Mouse (Mus musculus): ENCODE results near the gene Shc1. TPM values are rescaled to one million over a fixed set of nuclear protein-coding genes. Genes with fewer than 3 reads are reported as not detected.

The Shc1 gene
- polyA plus RNA-seq (2012; rRNA removed): 17.5 and 18.0 TPM in 2 replicates

- Histone ChIP-seq H3K4me3 (ENCODE audit: insufficient read depth, low read length) (peak within 1 kb of the TSS; percentile 73), H3K27ac (ENCODE audit: insufficient read depth, low read length) (peak within 1 kb of the TSS; percentile 53), H3K4me1 (ENCODE audit: control insufficient read depth, insufficient read depth, low read length) (peaks cover 3% of the 10 kb centered on the region; the same call in 1 of the 2 replicates)
- TF ChIP-seq CTCF (IDR thresholded peaks at IDR 0.05; ENCODE audit: extremely low read depth, insufficient read depth, low read length): no peak
- TF ChIP-seq POLR2A (IDR thresholded peaks at IDR 0.05; ENCODE audit: extremely low read depth, insufficient read depth, low read length): no peak
Observed at GRCm38 (mm10) chr3:89418170-89418860, at the start of gene Shc1, which contains the start of gene Cks1b. Gene Shc1 (plus strand): TSS chr3:89418443. Gene Cks1b (minus strand): TSS chr3:89418383.

- TF ChIP-seq POLR2A (IDR thresholded peaks at IDR 0.05; ENCODE audit: extremely low read depth, insufficient read depth, low read length) (no peak), CTCF (IDR thresholded peaks at IDR 0.05; ENCODE audit: extremely low read depth, insufficient read depth, low read length) (no peak)
- H3K4me3 ChIP-seq (ENCODE audit: insufficient read depth, low read length): no peak overlapping the region
Observed at GRCm38 (mm10) chr3:89373581-89374231, 44.5 kb upstream of the Shc1 start.

GRCm38 (mm10) chr3:89377831-89378230 lies 40.4 kb upstream of the Shc1 start:
- peak overlapping the region; percentile 47; the same call in 1 of the 2 replicates for H3K4me3 ChIP-seq (ENCODE audit: insufficient read depth, low read length)
- TF ChIP-seq CTCF (IDR thresholded peaks at IDR 0.05; ENCODE audit: extremely low read depth, insufficient read depth, low read length) (no peak), POLR2A (IDR thresholded peaks at IDR 0.05; ENCODE audit: extremely low read depth, insufficient read depth, low read length) (no peak)
- H3K27ac ChIP-seq (ENCODE audit: insufficient read depth, low read length): no peak overlapping the region
- H3K4me1 ChIP-seq (ENCODE audit: control insufficient read depth, insufficient read depth, low read length): peaks cover 2% of the 10 kb centered on the region; the same call in 1 of the 2 replicates

More at GRCm38 (mm10) chr3:89373581-89374231, 44.5 kb upstream of the Shc1 start:
- H3K4me1 ChIP-seq (ENCODE audit: control insufficient read depth, insufficient read depth, low read length): peaks cover 2% of the 10 kb centered on the region; the same call in 1 of the 2 replicates
- H3K27ac ChIP-seq (ENCODE audit: insufficient read depth, low read length): no peak overlapping the region

GRCm38 (mm10) chr3:89378394-89379067 lies 39.7 kb upstream of the Shc1 start:
- peak overlapping the region; percentile 47 for H3K4me3 ChIP-seq (ENCODE audit: insufficient read depth, low read length)
- no peak for TF ChIP-seq POLR2A (IDR thresholded peaks at IDR 0.05; ENCODE audit: extremely low read depth, insufficient read depth, low read length)
- TF ChIP-seq CTCF (IDR thresholded peaks at IDR 0.05; ENCODE audit: extremely low read depth, insufficient read depth, low read length): peak; percentile 74
- H3K4me1 ChIP-seq (ENCODE audit: control insufficient read depth, insufficient read depth, low read length): peaks cover 2% of the 10 kb centered on the region; the same call in 1 of the 2 replicates
- H3K27ac ChIP-seq (ENCODE audit: insufficient read depth, low read length): peak overlapping the region; percentile 68

GRCm38 (mm10) chr3:89379388-89380131 lies 38.7 kb upstream of the Shc1 start:
- Histone ChIP-seq H3K27ac (ENCODE audit: insufficient read depth, low read length) (no peak overlapping the region), H3K4me1 (ENCODE audit: control insufficient read depth, insufficient read depth, low read length) (peaks cover 2% of the 10 kb centered on the region; the same call in 1 of the 2 replicates), H3K4me3 (ENCODE audit: insufficient read depth, low read length) (no peak overlapping the region)
- TF ChIP-seq POLR2A (IDR thresholded peaks at IDR 0.05; ENCODE audit: extremely low read depth, insufficient read depth, low read length) (no peak), CTCF (IDR thresholded peaks at IDR 0.05; ENCODE audit: extremely low read depth, insufficient read depth, low read length) (no peak)

DNA sequence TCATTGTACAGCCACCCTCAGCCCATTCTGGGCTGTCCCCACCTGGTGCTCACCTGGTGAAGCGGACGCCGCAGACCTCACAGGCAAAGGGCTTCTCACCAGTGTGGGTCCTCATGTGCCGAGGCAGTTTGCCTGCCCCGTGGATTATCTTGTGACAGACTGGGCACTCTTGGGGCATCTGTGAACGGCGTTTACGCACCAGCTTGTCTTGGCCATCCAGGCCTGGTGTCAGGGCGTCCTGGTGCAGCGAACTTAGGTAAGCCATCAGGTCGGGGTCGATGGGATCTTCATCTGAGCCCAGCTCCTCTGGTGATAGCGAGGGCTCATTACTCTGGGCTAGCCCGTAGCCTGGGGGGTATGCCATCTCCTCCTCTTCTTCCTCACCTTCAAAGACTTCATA lies 38.0 kb upstream of the Shc1 start:
- peaks cover 2% of the 10 kb centered on the region; the same call in 1 of the 2 replicates for H3K4me1 ChIP-seq (ENCODE audit: control insufficient read depth, insufficient read depth, low read length)
- H3K4me3 ChIP-seq (ENCODE audit: insufficient read depth, low read length): no peak overlapping the region
- H3K27ac ChIP-seq (ENCODE audit: insufficient read depth, low read length): no peak overlapping the region
- TF ChIP-seq POLR2A (IDR thresholded peaks at IDR 0.05; ENCODE audit: extremely low read depth, insufficient read depth, low read length): no peak
- TF ChIP-seq CTCF (IDR thresholded peaks at IDR 0.05; ENCODE audit: extremely low read depth, insufficient read depth, low read length): no peak

- no peak overlapping the region for H3K27ac ChIP-seq (ENCODE audit: insufficient read depth, low read length)
- H3K4me3 ChIP-seq (ENCODE audit: insufficient read depth, low read length): no peak overlapping the region
- TF ChIP-seq CTCF (IDR thresholded peaks at IDR 0.05; ENCODE audit: extremely low read depth, insufficient read depth, low read length) (no peak), POLR2A (IDR thresholded peaks at IDR 0.05; ENCODE audit: extremely low read depth, insufficient read depth, low read length) (no peak)
- H3K4me1 ChIP-seq (ENCODE audit: control insufficient read depth, insufficient read depth, low read length): peaks cover 2% of the 10 kb centered on the region; the same call in 1 of the 2 replicates
Observed at GRCm38 (mm10) chr3:89380711-89381110, 37.5 kb upstream of the Shc1 start.

DNA sequence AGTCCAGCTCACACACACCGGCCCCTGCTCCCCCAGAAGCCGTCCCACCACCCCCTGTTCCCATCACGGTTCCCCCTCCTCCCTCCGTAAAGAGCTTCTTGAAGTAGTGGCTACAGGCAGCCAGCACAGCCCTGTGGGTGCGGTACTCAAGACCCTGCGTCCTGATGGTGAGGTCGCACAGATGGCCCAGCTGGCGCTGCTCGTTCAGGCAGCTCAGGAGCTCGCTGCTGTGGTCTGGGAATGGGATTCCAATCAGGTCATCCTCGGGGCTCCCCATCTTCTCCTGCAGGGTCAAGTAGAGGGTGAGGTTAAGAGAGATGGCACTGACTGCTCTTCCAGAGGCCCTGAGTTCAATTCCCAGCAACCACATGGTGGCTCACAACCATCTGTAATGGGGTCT lies 37.0 kb upstream of the Shc1 start:
- H3K4me3 ChIP-seq (ENCODE audit: insufficient read depth, low read length): no peak overlapping the region
- no peak for TF ChIP-seq CTCF (IDR thresholded peaks at IDR 0.05; ENCODE audit: extremely low read depth, insufficient read depth, low read length)
- no peak for TF ChIP-seq POLR2A (IDR thresholded peaks at IDR 0.05; ENCODE audit: extremely low read depth, insufficient read depth, low read length)
- H3K27ac ChIP-seq (ENCODE audit: insufficient read depth, low read length): no peak overlapping the region
- H3K4me1 ChIP-seq (ENCODE audit: control insufficient read depth, insufficient read depth, low read length): peaks cover 2% of the 10 kb centered on the region; the same call in 1 of the 2 replicates
